Mouse (Mus musculus) hindbrain, embryonic 11.5 days (tissue): ENCODE data around the gene BC016579. TPM values are rescaled to one million over a fixed set of nuclear protein-coding genes. Genes with fewer than 3 reads are reported as not detected.

ENCODE experiments used
- ATAC-seq: fragments of 200-750 bp; cut with Nextera tagmentation; 2 replicates; pipeline ENCODE4 v1.8.0; 2017; ENCODE audit warnings: mild to moderate bottlenecking, moderate TSS enrichment, moderate library complexity; ENCODE audit not compliant: low FRiP score
- DNase-seq: peaks from one replicate; pipeline ENCODE4 v3.0.0-alpha.2; 2015; ENCODE audit warnings: low spot score
- H3K27ac ChIP-seq: fragments of 300-500 bp; sonication (generic); 2 replicates; pipeline ENCODE4 v1.5.1; 2014; ENCODE audit warnings: mild to moderate bottlenecking, low read depth, low read length
- H3K27me3 ChIP-seq: fragments of 300-500 bp; sonication (generic); 2 replicates; pipeline ENCODE4 v1.6.1; 2014; ENCODE audit warnings: mild to moderate bottlenecking, low read length, moderate library complexity, mixed read lengths; ENCODE audit not compliant: control insufficient read depth, insufficient read depth
- H3K36me3 ChIP-seq: fragments of 300-500 bp; sonication (generic); 2 replicates; pipeline ENCODE4 v1.6.1; 2014; ENCODE audit warnings: mild to moderate bottlenecking, low read length, moderate library complexity, mixed read lengths; ENCODE audit not compliant: control insufficient read depth, insufficient read depth
- H3K4me1 ChIP-seq: fragments of 300-500 bp; sonication (generic); replicated peaks from 2 replicates; pipeline ENCODE4 v1.6.1; 2014; ENCODE audit warnings: low read length, mixed read lengths; ENCODE audit not compliant: control insufficient read depth, insufficient read depth
- H3K4me2 ChIP-seq: fragments of 300-500 bp; sonication (generic); replicated peaks from 2 replicates; pipeline ENCODE4 v1.6.1; 2014; ENCODE audit warnings: mild to moderate bottlenecking, low read depth, low read length
- H3K4me3 ChIP-seq: fragments of 300-500 bp; sonication (generic); 2 replicates; pipeline ENCODE4 v1.5.1; 2014; ENCODE audit warnings: low read depth, low read length
- H3K9ac ChIP-seq: fragments of 300-500 bp; sonication (generic); 2 replicates; pipeline ENCODE4 v1.6.1; 2014; ENCODE audit warnings: low read depth, low read length
- H3K9me3 ChIP-seq: fragments of 300-500 bp; sonication (generic); 2 replicates; pipeline ENCODE4 v1.6.1; 2016; ENCODE audit warnings: low read length; ENCODE audit not compliant: control insufficient read depth
- WGBS: fragments of 180-500 bp; shearing (Covaris S2); extraction: QIAGEN DNeasy Blood & Tissue Kit; methylation state at CpG from one replicate; pipeline ENCODE4 v1.1.7; 2014; 5-methylcytosine and 5-hydroxymethylcytosine counted together
- polyA plus RNA-seq: library from polyadenylated mRNA; unstranded; fragments of >200 nt; fragmentation: Nextera tagmentation; extraction: Ambion mirVana; gene quantifications from 2 replicates; pipeline ENCODE4 v1.2.1, GENCODE M21; 2014

BC016579 gene
- polyA plus RNA-seq, 1 experiment from 2014 or later: 0.28 TPM

DNA sequence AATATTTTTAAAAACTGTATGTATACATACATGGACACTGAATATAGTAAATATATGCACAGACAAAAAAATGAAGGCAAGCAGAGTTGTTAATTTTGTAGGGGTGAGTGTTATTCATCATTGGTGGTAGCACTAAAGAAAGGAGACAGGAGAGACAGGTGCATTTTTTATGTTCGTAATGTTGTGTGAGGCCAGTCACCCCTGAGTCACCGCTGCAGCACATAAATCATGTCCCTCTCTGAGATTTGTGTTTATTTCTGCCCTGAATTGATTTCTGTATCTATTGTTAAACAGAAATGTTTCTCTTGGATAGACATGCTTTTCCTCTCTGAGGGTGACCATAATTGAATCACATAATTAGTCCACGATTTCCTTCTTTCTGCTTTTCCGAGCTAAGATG is 21.4 kb downstream of the BC016579 start:
- Histone ChIP-seq H3K9me3 (no peaks in the 10 kb centered on the region), H3K4me2 (no peak overlapping the region), H3K4me1 (no peaks in the 10 kb centered on the region), H3K27ac (no peak overlapping the region), H3K4me3 (no peak overlapping the region), H3K36me3 (no peaks in the 10 kb centered on the region), H3K27me3 (no peaks in the 10 kb centered on the region), H3K9ac (no peak overlapping the region)
- 84% methylated on average over 4 of the region's 4 CpGs for WGBS
- DNase-seq (no peak), ATAC-seq (no peak)

DNA sequence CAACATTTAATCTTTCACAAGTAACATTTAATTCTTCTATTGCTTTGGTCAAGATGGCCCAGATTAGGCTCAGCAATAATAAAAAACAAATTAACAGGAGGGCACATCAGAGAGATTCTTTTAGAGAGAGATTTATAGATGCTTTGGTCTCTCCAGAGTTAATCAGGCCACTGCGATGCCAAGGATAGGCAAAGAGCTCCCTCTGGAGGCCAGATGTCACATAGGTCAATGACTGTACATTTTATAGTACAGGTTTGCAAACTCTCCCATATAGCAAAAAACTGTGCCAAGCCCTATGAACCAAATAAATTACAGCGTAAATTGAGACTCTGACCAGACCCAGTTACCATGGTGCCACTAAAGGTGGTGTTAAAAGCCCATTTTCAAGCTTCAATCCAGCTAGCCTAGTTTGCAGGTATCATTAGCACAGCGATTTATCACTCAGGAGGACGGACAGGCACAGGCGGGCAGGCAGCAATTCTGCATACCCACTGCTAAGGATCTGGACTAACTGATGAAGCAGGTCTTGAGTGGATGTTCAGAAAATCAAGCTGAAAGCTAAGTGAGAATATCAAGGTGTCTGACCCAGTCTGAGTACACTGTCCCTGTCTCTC is 23.4 kb downstream of the BC016579 start:
- Histone ChIP-seq H3K27ac (no peak overlapping the region), H3K9me3 (no peaks in the 10 kb centered on the region), H3K9ac (no peak overlapping the region), H3K4me3 (no peak overlapping the region), H3K4me2 (no peak overlapping the region), H3K4me1 (no peaks in the 10 kb centered on the region), H3K36me3 (no peaks in the 10 kb centered on the region), H3K27me3 (no peaks in the 10 kb centered on the region)
- DNase-seq: peak; percentile 77
- peak; percentile 75 for ATAC-seq
- 58% methylated on average over 5 of the region's 5 CpGs for WGBS

DNA sequence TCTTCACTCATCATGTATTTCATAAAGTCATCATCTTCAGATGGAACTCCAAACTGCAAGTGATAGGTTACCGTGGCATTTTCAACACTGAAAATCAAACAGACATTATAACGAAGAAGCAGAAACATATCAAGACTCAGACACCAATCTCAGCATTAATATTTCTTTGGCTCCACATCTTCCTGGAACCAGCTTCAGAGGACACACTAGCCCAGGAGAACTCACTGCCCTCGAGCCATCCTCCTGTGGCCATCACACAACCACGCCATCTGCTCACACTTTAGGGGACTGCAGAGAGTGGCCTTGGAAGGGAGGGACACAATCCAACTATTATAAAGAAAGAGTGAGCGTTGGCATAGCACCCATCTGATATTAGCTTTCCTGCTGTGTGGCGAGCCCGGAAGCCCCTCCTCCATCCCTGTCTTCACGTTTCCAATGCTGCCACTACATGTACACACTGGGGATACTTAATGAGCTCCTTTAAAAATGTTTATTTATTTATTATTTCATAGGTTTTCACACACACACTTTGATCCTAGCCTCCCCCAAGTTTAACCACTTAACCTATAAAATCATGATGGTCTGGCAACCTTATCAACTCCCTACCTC is 24.3 kb downstream of the BC016579 start:
- no peaks in the 10 kb centered on the region for H3K4me1 ChIP-seq
- H3K27ac ChIP-seq: no peak overlapping the region
- DNase-seq (no peak), ATAC-seq (peak; percentile 23; the same call in 1 of the 2 replicates)
- H3K36me3 ChIP-seq: no peaks in the 10 kb centered on the region
- H3K4me3 ChIP-seq: no peak overlapping the region
- no peak overlapping the region for H3K4me2 ChIP-seq
- H3K9ac ChIP-seq: no peak overlapping the region
- WGBS: 87% methylated on average over 8 of the region's 8 CpGs
- no peaks in the 10 kb centered on the region for H3K9me3 ChIP-seq
- no peaks in the 10 kb centered on the region for H3K27me3 ChIP-seq

DNA sequence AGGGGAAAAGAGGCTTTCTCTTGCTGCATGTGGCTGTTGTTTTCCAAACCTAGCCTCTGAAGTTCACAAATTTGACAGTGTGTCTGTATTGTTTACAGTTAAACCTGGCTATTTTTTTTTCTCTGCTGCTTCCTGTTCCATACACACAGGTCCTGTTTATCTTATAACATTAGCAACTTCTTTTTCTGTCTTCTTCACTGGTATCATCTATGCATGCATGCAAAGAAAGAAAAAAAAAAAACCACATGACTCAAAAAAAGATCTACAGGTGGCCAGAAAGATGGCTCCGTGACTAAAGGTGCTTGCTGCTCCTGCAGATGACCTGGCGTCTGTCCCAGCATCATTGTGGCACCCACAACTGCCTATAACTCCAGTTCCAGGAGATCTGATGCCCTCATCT is 28.5 kb downstream of the BC016579 start:
- ATAC-seq (no peak), DNase-seq (no peak)
- Histone ChIP-seq H3K36me3 (no peaks in the 10 kb centered on the region), H3K4me2 (no peak overlapping the region), H3K4me3 (no peak overlapping the region), H3K9ac (no peak overlapping the region), H3K27ac (no peak overlapping the region), H3K4me1 (no peaks in the 10 kb centered on the region), H3K27me3 (no peaks in the 10 kb centered on the region), H3K9me3 (no peaks in the 10 kb centered on the region)
- WGBS: 76% methylated on average over 2 of the region's 2 CpGs

DNA sequence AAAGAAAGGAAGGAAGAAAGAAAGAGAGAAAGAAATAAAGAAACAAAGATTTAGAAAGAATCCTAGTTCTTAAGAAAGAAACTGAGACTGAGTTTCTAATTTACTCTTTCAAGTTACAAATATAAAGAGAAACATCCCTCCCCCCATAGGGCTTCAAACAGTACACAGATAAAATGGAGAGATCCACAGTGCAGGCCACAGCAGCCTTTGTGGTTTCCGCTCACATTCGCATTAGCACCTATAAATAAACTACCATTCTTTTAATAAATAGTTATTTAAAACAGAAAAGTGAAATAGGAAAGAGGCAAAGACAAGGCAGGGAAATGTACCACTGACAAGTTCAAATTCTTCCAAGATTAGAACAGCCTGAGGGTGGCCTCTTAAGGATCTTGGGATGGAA is 29.1 kb downstream of the BC016579 start:
- Histone ChIP-seq H3K4me3 (no peak overlapping the region), H3K27me3 (no peaks in the 10 kb centered on the region), H3K4me2 (no peak overlapping the region), H3K9me3 (no peaks in the 10 kb centered on the region), H3K27ac (no peak overlapping the region), H3K9ac (no peak overlapping the region), H3K4me1 (no peaks in the 10 kb centered on the region), H3K36me3 (no peaks in the 10 kb centered on the region)
- WGBS: 85% methylated on average over 2 of the region's 2 CpGs
- ATAC-seq: no peak
- DNase-seq: no peak

DNA sequence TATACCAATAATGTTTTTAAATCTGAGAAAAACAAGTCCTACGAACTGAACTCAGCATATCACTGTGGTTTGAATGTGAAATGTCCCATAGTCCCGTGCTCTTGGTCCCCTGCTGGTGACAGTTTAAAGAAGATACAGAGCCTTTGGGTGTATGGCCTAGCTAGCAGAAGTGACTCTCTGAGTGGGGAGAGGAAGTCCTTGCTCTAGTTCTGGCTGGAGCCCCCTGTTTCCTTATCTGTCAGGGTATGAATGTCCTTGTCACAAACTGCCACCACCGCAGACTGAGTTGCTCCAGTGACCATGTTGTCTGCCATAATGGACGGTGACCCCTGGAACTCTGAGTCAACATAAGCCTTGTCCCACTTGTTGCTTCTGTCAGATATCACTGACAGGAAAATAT is 30.6 kb downstream of the BC016579 start:
- DNase-seq (no peak), ATAC-seq (no peak)
- Histone ChIP-seq H3K9ac (no peak overlapping the region), H3K27ac (no peak overlapping the region), H3K4me3 (no peak overlapping the region), H3K9me3 (no peaks in the 10 kb centered on the region), H3K4me1 (no peaks in the 10 kb centered on the region), H3K4me2 (no peak overlapping the region), H3K36me3 (no peaks in the 10 kb centered on the region), H3K27me3 (no peaks in the 10 kb centered on the region)
- WGBS: 88% methylated on average over 4 of the region's 4 CpGs

DNA sequence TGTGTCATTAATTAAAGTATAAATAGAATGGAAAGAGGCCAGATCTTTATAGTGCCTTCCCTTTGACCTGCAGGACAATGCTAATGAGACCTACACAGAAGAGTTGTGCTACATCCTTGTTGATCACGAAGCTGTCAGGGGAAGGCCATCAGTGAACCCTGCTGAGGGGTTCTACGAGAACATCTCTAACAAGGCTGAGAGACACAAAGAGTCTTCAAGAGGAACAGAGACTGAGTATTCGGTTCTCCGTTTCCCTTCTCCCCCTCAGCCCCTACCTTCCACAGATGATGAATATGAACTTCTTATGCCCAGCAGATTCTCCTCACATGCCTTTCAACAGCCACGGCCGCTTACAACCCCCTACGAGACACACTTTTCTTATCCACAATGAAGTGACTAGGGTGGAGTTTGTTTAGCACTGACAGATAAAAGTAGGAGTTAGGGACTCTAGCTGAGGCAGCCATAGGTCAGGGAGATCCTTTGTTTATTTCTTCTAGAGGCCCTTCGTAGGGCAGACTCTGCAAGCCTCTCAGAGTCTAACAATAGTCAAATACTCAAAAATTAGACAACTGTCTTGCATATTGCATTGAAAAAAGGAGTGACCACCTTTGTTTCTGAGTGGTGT is 34.0 kb downstream of the BC016579 start:
- DNase-seq (no peak), ATAC-seq (no peak)
- Histone ChIP-seq H3K27ac (no peak overlapping the region), H3K36me3 (no peaks in the 10 kb centered on the region), H3K4me3 (no peak overlapping the region), H3K9me3 (no peaks in the 10 kb centered on the region), H3K4me1 (no peaks in the 10 kb centered on the region), H3K9ac (no peak overlapping the region), H3K4me2 (no peak overlapping the region), H3K27me3 (no peaks in the 10 kb centered on the region)
- WGBS: 69% methylated on average over 8 of the region's 8 CpGs

DNA sequence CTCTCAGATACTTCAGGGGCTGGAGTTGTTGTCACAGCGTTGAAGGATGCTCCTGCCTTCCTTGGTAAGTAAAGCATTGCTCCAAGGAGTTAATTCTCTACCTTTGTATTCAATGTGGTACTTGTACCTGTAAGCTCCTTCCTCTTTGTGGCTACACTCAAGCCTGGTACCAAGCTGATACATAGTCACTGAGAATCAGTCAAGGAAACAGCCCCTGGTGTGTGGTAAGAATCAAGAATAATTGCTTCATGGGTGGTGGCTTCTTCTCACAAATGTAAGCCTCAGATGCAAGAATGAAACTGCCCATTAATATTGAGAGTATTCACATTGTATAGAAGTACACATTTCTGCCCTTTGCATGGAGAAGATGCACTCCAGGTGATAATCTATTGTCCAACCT is 37.9 kb downstream of the BC016579 start:
- DNase-seq: no peak
- 75% methylated on average over 1 of the region's 1 CpGs for WGBS
- no peaks in the 10 kb centered on the region for H3K36me3 ChIP-seq
- no peaks in the 10 kb centered on the region for H3K9me3 ChIP-seq
- no peak overlapping the region for H3K4me2 ChIP-seq
- H3K9ac ChIP-seq: no peak overlapping the region
- no peak overlapping the region for H3K27ac ChIP-seq
- no peaks in the 10 kb centered on the region for H3K4me1 ChIP-seq
- no peak overlapping the region for H3K4me3 ChIP-seq
- H3K27me3 ChIP-seq: no peaks in the 10 kb centered on the region
- no peak for ATAC-seq

DNA sequence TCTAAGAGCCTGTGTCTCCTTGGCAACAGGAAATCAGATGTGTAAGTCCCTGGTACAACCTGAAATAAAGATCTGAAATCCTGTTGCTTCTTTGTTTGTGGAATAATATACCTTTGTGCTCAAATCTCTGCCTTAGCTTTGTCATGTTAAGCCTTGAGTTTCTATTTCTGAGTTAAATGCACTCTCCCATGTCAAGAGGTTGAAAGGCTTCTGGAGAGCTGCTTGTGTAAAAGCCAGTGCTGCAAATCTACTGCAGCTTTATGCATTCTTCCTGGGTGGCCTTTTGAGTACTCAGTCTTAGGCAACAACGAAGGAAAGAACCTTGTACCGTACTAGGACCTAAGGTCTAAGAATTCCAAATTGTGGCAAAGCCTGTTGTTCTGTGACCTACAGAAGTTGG is 40.6 kb downstream of the BC016579 start:
- no peaks in the 10 kb centered on the region for H3K4me1 ChIP-seq
- no peaks in the 10 kb centered on the region for H3K36me3 ChIP-seq
- no peak for DNase-seq
- H3K9me3 ChIP-seq: no peaks in the 10 kb centered on the region
- no peak overlapping the region for H3K9ac ChIP-seq
- no peak overlapping the region for H3K27ac ChIP-seq
- no peak overlapping the region for H3K4me3 ChIP-seq
- no peaks in the 10 kb centered on the region for H3K27me3 ChIP-seq
- no peak for ATAC-seq
- H3K4me2 ChIP-seq: no peak overlapping the region
- 85% methylated on average over 2 of the region's 2 CpGs for WGBS
